Mouse (Mus musculus) lung, adult 2 months (tissue): Measurements from ENCODE around the gene Phf21a.

Experiments
- CTCF ChIP-seq: fragments of 200-500 bp; IDR thresholded peaks from 2 replicates; pipeline ENCODE4 v1.5.1; 2011; ENCODE audit warnings: mild to moderate bottlenecking, low read length, control low read depth; ENCODE audit not compliant: insufficient read depth
- POLR2A ChIP-seq: fragments of 200-500 bp; IDR thresholded peaks from 2 replicates; pipeline ENCODE4 v1.6.1; 2011; ENCODE audit warnings: low read depth, mild to moderate bottlenecking, control low read depth, low read length, borderline replicate concordance; ENCODE audit errors: extremely low read depth

DNA sequence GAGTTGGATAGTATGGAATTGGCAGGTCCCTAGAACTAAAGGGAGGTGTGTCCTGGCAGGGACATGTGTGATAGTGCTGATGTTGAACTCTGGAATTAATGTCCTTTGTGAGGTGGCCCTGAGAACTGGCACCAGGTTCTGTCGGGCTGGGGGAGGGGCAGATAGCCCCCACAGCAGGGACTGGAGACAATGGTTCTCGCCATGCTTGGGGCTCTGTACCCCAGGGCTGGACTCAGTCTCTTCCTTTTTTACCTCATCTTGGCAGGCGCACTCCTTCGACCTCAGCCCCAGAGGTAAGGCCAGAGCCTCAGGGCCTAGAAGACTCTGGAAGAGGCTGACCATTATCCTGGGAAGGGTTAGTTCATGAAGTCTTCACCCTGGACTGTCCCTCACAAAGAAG lies 289.8 kb downstream of the Phf21a start:
- TF ChIP-seq POLR2A (no peak), CTCF (no peak)
